Mouse (Mus musculus) forebrain, embryonic 16.5 days (tissue): ENCODE results near the gene Stam2. TPM values are rescaled to one million over a fixed set of nuclear protein-coding genes. Genes with fewer than 3 reads are reported as not detected.
A peak's percentile ranks its signal among the peaks of the same experiment; 100 is the strongest.

Source experiments
- ATAC-seq: fragments of 200-750 bp; cut with Nextera tagmentation; 2 replicates; pipeline ENCODE4 v1.8.0; 2017; ENCODE audit warnings: mild to moderate bottlenecking, moderate library complexity
- H3K27ac ChIP-seq: fragments of 300-500 bp; sonication (generic); 2 replicates; pipeline ENCODE4 v1.5.1; 2014; ENCODE audit warnings: low read length, control low read depth
- H3K27me3 ChIP-seq: fragments of 300-500 bp; sonication (generic); replicated peaks from 2 replicates; pipeline ENCODE4 v1.6.1; 2014; ENCODE audit warnings: low read length; ENCODE audit not compliant: control insufficient read depth, insufficient read depth
- H3K36me3 ChIP-seq: fragments of 300-500 bp; sonication (generic); 2 replicates; pipeline ENCODE4 v1.6.1; 2014; ENCODE audit not compliant: control insufficient read depth, insufficient read depth
- H3K4me1 ChIP-seq: fragments of 300-500 bp; sonication (generic); replicated peaks from 2 replicates; pipeline ENCODE4 v1.6.1; 2014; ENCODE audit warnings: low read length; ENCODE audit not compliant: control insufficient read depth, insufficient read depth
- H3K4me2 ChIP-seq: fragments of 300-500 bp; sonication (generic); 2 replicates; pipeline ENCODE4 v1.6.1; 2014; ENCODE audit warnings: mild to moderate bottlenecking, low read length, control low read depth
- H3K4me3 ChIP-seq: fragments of 300-500 bp; sonication (generic); replicated peaks from 2 replicates; pipeline ENCODE4 v1.5.1; 2014; ENCODE audit warnings: mild to moderate bottlenecking, low read length, control low read depth
- H3K9ac ChIP-seq: fragments of 300-500 bp; sonication (generic); replicated peaks from 2 replicates; pipeline ENCODE4 v1.6.1; 2014; ENCODE audit warnings: low read depth, low read length, control low read depth
- H3K9me3 ChIP-seq: fragments of 300-500 bp; sonication (generic); 2 replicates; pipeline ENCODE4 v1.6.1; 2016; ENCODE audit warnings: low read length; ENCODE audit not compliant: control insufficient read depth
- WGBS: fragments of 180-500 bp; shearing (Covaris S2); extraction: QIAGEN DNeasy Blood & Tissue Kit; methylation state at CpG from one replicate; pipeline ENCODE4 v1.1.7; 2014; 5-methylcytosine and 5-hydroxymethylcytosine counted together
- polyA plus RNA-seq: library from polyadenylated mRNA; unstranded; fragments of >200 nt; fragmentation: Nextera tagmentation; extraction: Ambion mirVana; gene quantifications from 2 replicates; pipeline ENCODE4 v1.2.1, GENCODE M21; 2015

Stam2 gene
- polyA plus RNA-seq, 1 experiment from 2014 or later, result 49.8 TPM

- Histone ChIP-seq H3K4me1 (peaks cover 14% of the 10 kb centered on the region), H3K27me3 (peaks cover 8% of the 10 kb centered on the region; the same call in 1 of the 2 replicates), H3K4me2 (peak overlapping the region; percentile 95), H3K36me3 (no peaks in the 10 kb centered on the region), H3K27ac (no peak overlapping the region), H3K9ac (peak overlapping the region; percentile 86), H3K4me3 (peak overlapping the region; percentile 78), H3K9me3 (no peaks in the 10 kb centered on the region)
- ATAC-seq, result peak; percentile 39
- 0% methylated on average over 35 of the region's 42 CpGs for WGBS
Measured at GRCm38 (mm10) chr2:52675278-52675987, 66.6 kb downstream of the Stam2 start.

- Histone ChIP-seq H3K4me1 (peaks cover 14% of the 10 kb centered on the region), H3K9ac (no peak overlapping the region), H3K36me3 (no peaks in the 10 kb centered on the region), H3K27me3 (peaks cover 8% of the 10 kb centered on the region; the same call in 1 of the 2 replicates), H3K4me3 (peak overlapping the region; percentile 78), H3K4me2 (peak overlapping the region; percentile 95), H3K9me3 (no peaks in the 10 kb centered on the region), H3K27ac (no peak overlapping the region)
- ATAC-seq, result no peak
- WGBS, result under 1% methylated on average over 19 of the region's 19 CpGs
Measured at GRCm38 (mm10) chr2:52674886-52675277, 67.2 kb downstream of the Stam2 start.

- Histone ChIP-seq H3K9ac (no peak overlapping the region), H3K4me1 (peaks cover 14% of the 10 kb centered on the region), H3K4me3 (no peak overlapping the region), H3K27me3 (peaks cover 8% of the 10 kb centered on the region; the same call in 1 of the 2 replicates), H3K4me2 (no peak overlapping the region), H3K27ac (no peak overlapping the region), H3K36me3 (no peaks in the 10 kb centered on the region), H3K9me3 (no peaks in the 10 kb centered on the region)
- ATAC-seq, result no peak
- 89% methylated on average over 1 of the region's 1 CpGs for WGBS
Measured at GRCm38 (mm10) chr2:52673172-52673571, 68.9 kb downstream of the Stam2 start.

- H3K4me3 ChIP-seq, result no peak overlapping the region
- no peak for ATAC-seq
- WGBS, result 77% methylated on average over 5 of the region's 5 CpGs
Measured at GRCm38 (mm10) chr2:52670733-52671132, 71.3 kb downstream of the Stam2 start.

GRCm38 (mm10) chr2:52668480-52668879 lies 73.6 kb downstream of the Stam2 start:
- Histone ChIP-seq H3K9me3 (no peaks in the 10 kb centered on the region), H3K4me3 (no peak overlapping the region), H3K27ac (no peak overlapping the region), H3K4me2 (no peak overlapping the region), H3K36me3 (no peaks in the 10 kb centered on the region), H3K4me1 (no peaks in the 10 kb centered on the region), H3K27me3 (no peaks in the 10 kb centered on the region), H3K9ac (no peak overlapping the region)
- 89% methylated on average over 6 of the region's 6 CpGs for WGBS
- no peak for ATAC-seq

More at GRCm38 (mm10) chr2:52670733-52671132, 71.3 kb downstream of the Stam2 start:
- Histone ChIP-seq H3K9ac (no peak overlapping the region), H3K36me3 (no peaks in the 10 kb centered on the region), H3K27me3 (peaks cover 8% of the 10 kb centered on the region; the same call in 1 of the 2 replicates), H3K4me2 (no peak overlapping the region), H3K4me1 (peaks cover 11% of the 10 kb centered on the region), H3K9me3 (no peaks in the 10 kb centered on the region), H3K27ac (no peak overlapping the region)

GRCm38 (mm10) chr2:52656722-52657121 lies 85.4 kb downstream of the Stam2 start:
- ATAC-seq, result no peak
- Histone ChIP-seq H3K27me3 (no peaks in the 10 kb centered on the region), H3K36me3 (no peaks in the 10 kb centered on the region), H3K27ac (no peak overlapping the region), H3K4me2 (no peak overlapping the region), H3K4me1 (no peaks in the 10 kb centered on the region), H3K9ac (no peak overlapping the region), H3K4me3 (no peak overlapping the region), H3K9me3 (no peaks in the 10 kb centered on the region)
- 90% methylated on average over 5 of the region's 5 CpGs for WGBS

- Histone ChIP-seq H3K4me2 (no peak overlapping the region), H3K27me3 (no peaks in the 10 kb centered on the region), H3K36me3 (no peaks in the 10 kb centered on the region), H3K9me3 (no peaks in the 10 kb centered on the region), H3K27ac (no peak overlapping the region), H3K4me3 (no peak overlapping the region), H3K9ac (no peak overlapping the region), H3K4me1 (no peaks in the 10 kb centered on the region)
- 83% methylated on average over 4 of the region's 4 CpGs for WGBS
- ATAC-seq, result no peak
Measured at GRCm38 (mm10) chr2:52654541-52654940, 87.5 kb downstream of the Stam2 start.

GRCm38 (mm10) chr2:52651547-52651946 lies 90.5 kb downstream of the Stam2 start:
- no peak overlapping the region for H3K4me2 ChIP-seq
- no peaks in the 10 kb centered on the region for H3K9me3 ChIP-seq
- H3K4me3 ChIP-seq, result no peak overlapping the region
- no peaks in the 10 kb centered on the region for H3K27me3 ChIP-seq
- peaks cover 5% of the 10 kb centered on the region for H3K4me1 ChIP-seq
- no peaks in the 10 kb centered on the region for H3K36me3 ChIP-seq
- H3K27ac ChIP-seq, result no peak overlapping the region
- H3K9ac ChIP-seq, result no peak overlapping the region
- WGBS, result 91% methylated on average over 6 of the region's 6 CpGs
- ATAC-seq, result no peak

GRCm38 (mm10) chr2:52647255-52647998 lies 94.7 kb downstream of the Stam2 start:
- ATAC-seq, result peak; percentile 46; the same call in 1 of the 2 replicates
- H3K4me2 ChIP-seq, result no peak overlapping the region
- H3K27ac ChIP-seq, result no peak overlapping the region
- no peak overlapping the region for H3K4me3 ChIP-seq
- no peaks in the 10 kb centered on the region for H3K9me3 ChIP-seq
- no peaks in the 10 kb centered on the region for H3K36me3 ChIP-seq
- H3K9ac ChIP-seq, result no peak overlapping the region
- H3K4me1 ChIP-seq, result peaks cover 5% of the 10 kb centered on the region
- WGBS, result 74% methylated on average over 8 of the region's 8 CpGs
- H3K27me3 ChIP-seq, result no peaks in the 10 kb centered on the region
